Mouse (Mus musculus): Measurements from ENCODE around the gene Gm6367.
"Not testable (repeated sequence)": the region's sequence is repeated elsewhere in the genome, so short reads cannot be mapped to it uniquely, and the experiment has no call there.

GRCm38 (mm10) chr5:94988326-94988725 lies at the start of gene Gm6367:
- TF ChIP-seq CTCF (IDR thresholded peaks at IDR 0.05; ENCODE audit: borderline replicate concordance, insufficient read depth, low read length); POLR2A (IDR thresholded peaks at IDR 0.05; ENCODE audit: low read depth, low read length): not testable (repeated sequence)
